ENCODE assay signal across 13 mouse cellular contexts in genomic region chr1:90403057-90403456, GRCm38 (mm10).
"Had no signal": no experiment of that assay in that cellular context is flagged by ENCODE, and none has a peak within 500 bp of the region (broad histone marks: within the 10 kb centered on the region; RNA-seq: fewer than 3 reads in every experiment).

No protein-coding gene starts in this region.

- DNase-seq: kidney, adult 11 months; kidney, adult 9 months; kidney, postnatal 36 days; left cerebral cortex, postnatal 4 days; lung, adult 18-20 months; lung, postnatal 36 days had no signal

- H3K36me3 ChIP-seq: limb, embryonic 13.5 days; neural tube, embryonic 12.5 days had no signal

- H3K4me2 ChIP-seq: limb, embryonic 13.5 days; midbrain, embryonic 11.5 days; neural tube, embryonic 12.5 days had no signal

- H3K4me3 ChIP-seq: limb, embryonic 13.5 days; myocyte; neural tube, embryonic 12.5 days had no signal

- H3K9ac ChIP-seq: limb, embryonic 13.5 days; liver, embryonic 14.5 days; neural tube, embryonic 12.5 days had no signal

- H3K27ac ChIP-seq: kidney, postnatal 0 days; limb, embryonic 13.5 days; liver, embryonic 14.5 days; stomach, postnatal 0 days had no signal

- H3K9me3 ChIP-seq: limb, embryonic 13.5 days; neural tube, embryonic 12.5 days had no signal
